Mouse (Mus musculus): ENCODE measurements around the gene Iqcd.

Iqcd gene

GRCm38 (mm10) chr5:120588569-120589094, at the start of gene Iqcd, which contains the start of gene Tpcn1:
Gene Iqcd, plus strand, starts transcription at chr5:120589016.
Gene Tpcn1, minus strand, starts transcription at chr5:120588673.
- peak; percentile 100 for DNase-seq (ENCODE audit: low spot score)

GRCm38 (mm10) chr5:120548236-120548850, 40.5 kb upstream of the Iqcd start:
- DNase-seq (ENCODE audit: low spot score) = no peak

GRCm38 (mm10) chr5:120550137-120550536, 38.7 kb upstream of the Iqcd start:
- DNase-seq (ENCODE audit: low spot score) = peak; percentile 47

GRCm38 (mm10) chr5:120550673-120551072, 38.1 kb upstream of the Iqcd start:
- no peak for DNase-seq (ENCODE audit: low spot score)

- DNase-seq (ENCODE audit: low spot score) = no peak
These were observed 32.9 kb upstream of the Iqcd start for GRCm38 (mm10) chr5:120555871-120556270.

GRCm38 (mm10) chr5:120558041-120558440, 30.8 kb upstream of the Iqcd start:
- no peak for DNase-seq (ENCODE audit: low spot score)

GRCm38 (mm10) chr5:120558762-120559161, 30.1 kb upstream of the Iqcd start:
- DNase-seq (ENCODE audit: low spot score) = no peak

GRCm38 (mm10) chr5:120560129-120560615, 28.6 kb upstream of the Iqcd start:
- no peak for DNase-seq (ENCODE audit: low spot score)

- DNase-seq (ENCODE audit: low spot score) = peak; percentile 90
These were observed 28.1 kb upstream of the Iqcd start for GRCm38 (mm10) chr5:120560616-120561311.

GRCm38 (mm10) chr5:120562956-120563913, 25.6 kb upstream of the Iqcd start:
- DNase-seq (ENCODE audit: low spot score) = peak; percentile 83

- no peak for DNase-seq (ENCODE audit: low spot score)
These were observed 24.9 kb upstream of the Iqcd start for GRCm38 (mm10) chr5:120563914-120564311.

- DNase-seq (ENCODE audit: low spot score) = peak; percentile 63
These were observed 23.5 kb upstream of the Iqcd start for GRCm38 (mm10) chr5:120565171-120565905.

GRCm38 (mm10) chr5:120566101-120566500, 22.7 kb upstream of the Iqcd start:
- DNase-seq (ENCODE audit: low spot score) = no peak

- no peak for DNase-seq (ENCODE audit: low spot score)
These were observed 22.0 kb upstream of the Iqcd start for GRCm38 (mm10) chr5:120566681-120567252.

- no peak for DNase-seq (ENCODE audit: low spot score)
These were observed 21.5 kb upstream of the Iqcd start for GRCm38 (mm10) chr5:120567253-120567701.

- no peak for DNase-seq (ENCODE audit: low spot score)
These were observed 21.0 kb upstream of the Iqcd start for GRCm38 (mm10) chr5:120567761-120568211.

- DNase-seq (ENCODE audit: low spot score) = no peak
These were observed 20.5 kb upstream of the Iqcd start for GRCm38 (mm10) chr5:120568336-120568768.

GRCm38 (mm10) chr5:120568964-120569363, 19.9 kb upstream of the Iqcd start:
- no peak for DNase-seq (ENCODE audit: low spot score)

- DNase-seq (ENCODE audit: low spot score) = no peak
These were observed 19.0 kb upstream of the Iqcd start for GRCm38 (mm10) chr5:120569791-120570190.

- no peak for DNase-seq (ENCODE audit: low spot score)
These were observed 18.4 kb upstream of the Iqcd start for GRCm38 (mm10) chr5:120570289-120570897.

Measured in yolk sac, embryonic 10.5 days (tissue).